Comparison of ENCODE assay signal across 8 mouse cellular contexts in genomic region chr6:113604432-113605223, GRCm38 (mm10). TPM values are rescaled to one million over a fixed set of nuclear protein-coding genes. Genes with fewer than 3 reads are reported as not detected.
DNase-seq lines count a peak whose midpoint lies in the region; ATAC-seq lines count a peak whose summit lies in the region.

Brk1 (plus strand) TSS chr6:113604772.

- peak; percentile 96 for DNase-seq in ZHBTc4 (ENCODE audit: low read depth, low spot score)
- peak; percentile 68 to 85 for DNase-seq in gastrocnemius, adult 8-10 months (ENCODE audit: low spot score in 2 of 2)
- DNase-seq in induced T-regulatory cell, adult 2 months (ENCODE audit: low read depth): peak; percentile 92
- DNase-seq in left cerebral cortex, adult 9 months (ENCODE audit: low spot score in 2 of 2): peak; percentile 79 to 93
- DNase-seq in right cerebral cortex, postnatal 14 days: peak; percentile 93
- DNase-seq in urinary bladder, postnatal 36 days (ENCODE audit: low spot score in 2 of 2): peak; percentile 77 to 85

- peak; percentile 82 for ATAC-seq in common myeloid progenitor, adult 5-6 weeks (replicated peaks; ENCODE audit: low read depth, poor library complexity, severe bottlenecking)
- peak; percentile 74 for ATAC-seq in megakaryocyte progenitor cell, adult 5-6 weeks (replicated peaks; ENCODE audit: poor library complexity)

RNA-seq across cellular contexts. Expression of gene Brk1, which starts in this region (rescaled TPM):
- 115 and 131 TPM in 2 replicates for total RNA-seq in common myeloid progenitor, adult 5-6 weeks (2017)
- total RNA-seq in gastrocnemius, adult 8-10 months (2022): 10 to 100 TPM; 37.5 to 44.8 (median 44.1) TPM
- 237 and 246 TPM in 2 replicates for total RNA-seq in megakaryocyte progenitor cell, adult 5-6 weeks (2015)
- total RNA-seq in megakaryocyte progenitor cell, adult 5-6 weeks (2017): 117 and 131 TPM in 2 replicates

Comparison
In these comparisons a context has a peak if more than half of its experiments do, and no peak if none do; other contexts are left out.
1. Peak in every context shown above with its lines: DNase-seq and ATAC-seq.